12 mouse cellular contexts compared by ENCODE assay signal in the genomic region with DNA sequence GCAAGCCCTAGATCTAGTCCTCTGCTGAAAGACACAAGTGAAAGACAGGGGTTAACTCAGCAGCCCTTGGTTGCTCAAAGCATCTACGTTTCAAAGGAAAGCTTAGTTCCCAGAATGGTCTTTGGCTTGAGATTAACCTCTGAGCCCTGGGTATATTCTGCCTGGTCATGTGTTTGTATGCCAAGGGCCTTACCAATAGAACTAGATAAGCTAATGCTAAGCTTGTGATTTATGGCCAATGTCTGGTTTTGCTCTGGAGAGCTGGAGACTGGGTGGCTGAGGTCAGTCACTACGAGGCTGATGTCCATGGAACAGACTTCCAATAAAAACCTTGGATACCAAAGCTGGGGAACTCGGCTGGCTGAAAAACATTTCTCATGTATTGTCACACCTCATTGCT. TPM values are rescaled to one million over a fixed set of nuclear protein-coding genes. Genes with fewer than 3 reads are reported as not detected.
"Had no signal": no experiment of that assay in that cellular context is flagged by ENCODE, and none has a peak within 500 bp of the region (broad histone marks: within the 10 kb centered on the region; RNA-seq: fewer than 3 reads in every experiment).

No protein-coding gene starts in this region.

- H3K4me2 ChIP-seq: limb, embryonic 15.5 days; liver, embryonic 12.5 days; midbrain, embryonic 11.5 days; midbrain, embryonic 15.5 days; neural tube, embryonic 12.5 days had no signal

- ATAC-seq: liver, embryonic 12.5 days; midbrain, embryonic 15.5 days had no signal

- H3K9ac ChIP-seq: limb, embryonic 15.5 days; liver, embryonic 12.5 days; midbrain, embryonic 15.5 days; neural tube, embryonic 12.5 days had no signal

- H3K4me1 ChIP-seq: limb, embryonic 15.5 days; liver, embryonic 12.5 days; megakaryocyte, embryonic 14.5 days; midbrain, embryonic 15.5 days; neural tube, embryonic 12.5 days had no signal

- DNase-seq: kidney, postnatal 25 days; thymus, postnatal 4 days had no signal

- H3K27ac ChIP-seq: left cerebral cortex, adult 2 months; limb, embryonic 15.5 days; liver, embryonic 12.5 days; midbrain, embryonic 15.5 days; neural tube, embryonic 12.5 days; stomach, postnatal 0 days had no signal

- H3K36me3 ChIP-seq: limb, embryonic 15.5 days; liver, embryonic 12.5 days; midbrain, embryonic 15.5 days; neural tube, embryonic 12.5 days had no signal

- H3K9me3 ChIP-seq: limb, embryonic 15.5 days; liver, embryonic 12.5 days; megakaryocyte, embryonic 14.5 days; midbrain, embryonic 15.5 days; neural tube, embryonic 12.5 days had no signal

- H3K4me3 ChIP-seq: left cerebral cortex, adult 2 months; limb, embryonic 15.5 days; liver, embryonic 12.5 days; megakaryocyte, embryonic 14.5 days; midbrain, embryonic 15.5 days; neural tube, embryonic 12.5 days had no signal

- H3K27me3 ChIP-seq: limb, embryonic 15.5 days; liver, embryonic 12.5 days; midbrain, embryonic 15.5 days; neural tube, embryonic 12.5 days had no signal

RNA-seq across cellular contexts. Expression of a gene that starts 58.1 kb away (rescaled TPM):
- total RNA-seq: monocyte, adult 5-6 weeks; neutrophil, adult 5-6 weeks had no signal
